Mouse (Mus musculus) midbrain, embryonic 11.5 days (tissue): Measurements from ENCODE around the gene Krtap28-13. TPM values are rescaled to one million over a fixed set of nuclear protein-coding genes. Genes with fewer than 3 reads are reported as not detected.

Experiments
- ATAC-seq: fragments of 200-750 bp; cut with Nextera tagmentation; 2 replicates; pipeline ENCODE4 v1.8.0; 2017; ENCODE audit warnings: moderate TSS enrichment, moderate library complexity; ENCODE audit not compliant: low FRiP score
- DNase-seq: peaks from one replicate; pipeline ENCODE4 v3.0.0; 2015; ENCODE audit warnings: low spot score; ENCODE audit errors: missing footprints
- H3K27ac ChIP-seq: fragments of 300-500 bp; sonication (generic); 2 replicates; pipeline ENCODE4 v1.5.1; 2014; ENCODE audit warnings: low read depth, low read length
- H3K27me3 ChIP-seq: fragments of 300-500 bp; sonication (generic); 2 replicates; pipeline ENCODE4 v1.6.1; 2014; ENCODE audit warnings: mild to moderate bottlenecking, low read length, moderate library complexity, mixed read lengths; ENCODE audit not compliant: control insufficient read depth, insufficient read depth
- H3K36me3 ChIP-seq: fragments of 300-500 bp; sonication (generic); 2 replicates; pipeline ENCODE4 v1.6.1; 2014; ENCODE audit warnings: mild to moderate bottlenecking, low read length, moderate library complexity, mixed read lengths; ENCODE audit not compliant: control insufficient read depth, insufficient read depth
- H3K4me1 ChIP-seq: fragments of 300-500 bp; sonication (generic); 2 replicates; pipeline ENCODE4 v1.6.1; 2014; ENCODE audit warnings: low read length; ENCODE audit not compliant: control insufficient read depth, insufficient read depth
- H3K4me2 ChIP-seq: fragments of 300-500 bp; sonication (generic); 2 replicates; pipeline ENCODE4 v1.6.1; 2014; ENCODE audit warnings: mild to moderate bottlenecking, moderate library complexity
- H3K4me3 ChIP-seq: fragments of 300-500 bp; sonication (generic); 2 replicates; pipeline ENCODE4 v1.5.1; 2014; ENCODE audit warnings: low read depth, low read length
- H3K9ac ChIP-seq: fragments of 300-500 bp; sonication (generic); 2 replicates; pipeline ENCODE4 v1.6.1; 2014; ENCODE audit warnings: low read length
- H3K9me3 ChIP-seq: fragments of 300-500 bp; sonication (generic); 2 replicates; pipeline ENCODE4 v1.6.1; 2016; ENCODE audit warnings: low read length; ENCODE audit not compliant: control insufficient read depth
- WGBS: fragments of 180-500 bp; shearing (Covaris S2); extraction: QIAGEN DNeasy Blood & Tissue Kit; methylation state at CpG from one replicate; pipeline ENCODE4 v1.1.7; 2014; 5-methylcytosine and 5-hydroxymethylcytosine counted together
- polyA plus RNA-seq: library from polyadenylated mRNA; unstranded; fragments of >200 nt; fragmentation: Nextera tagmentation; extraction: Ambion mirVana; gene quantifications from 2 replicates; pipeline ENCODE4 v1.2.1, GENCODE M21; 2014

Krtap28-13 gene
- polyA plus RNA-seq, 1 experiment from 2014 or later, result not detected

DNA sequence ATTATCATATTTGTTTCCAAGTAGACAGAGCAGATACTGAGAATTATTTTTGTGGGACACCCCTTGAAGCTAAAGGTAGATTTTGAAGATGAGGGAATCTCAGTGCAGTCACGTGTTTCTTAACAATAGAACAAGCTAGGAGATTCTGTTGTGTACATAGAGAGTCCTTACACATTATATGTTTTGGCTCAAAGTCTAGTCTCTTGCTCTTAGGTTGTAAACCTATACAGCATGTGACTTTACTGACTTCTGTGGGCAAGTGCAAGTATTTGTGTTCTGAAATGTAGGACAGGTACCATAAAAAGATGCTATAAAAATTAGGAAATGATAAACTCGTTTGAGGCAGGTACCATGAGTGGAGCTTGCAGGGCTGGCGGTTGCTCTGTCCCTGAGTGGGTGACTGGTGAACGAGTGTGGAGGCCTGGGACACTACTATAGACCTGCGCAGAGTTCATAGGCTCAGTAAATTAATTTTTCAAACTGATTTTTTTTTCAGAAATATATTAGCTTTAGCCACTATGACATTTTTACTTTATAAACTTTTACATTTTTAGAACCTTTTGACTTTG, 46.8 kb downstream of the Krtap28-13 start:
- no peak overlapping the region for H3K4me2 ChIP-seq
- no peak overlapping the region for H3K9ac ChIP-seq
- DNase-seq (no peak), ATAC-seq (no peak)
- H3K27me3 ChIP-seq, result no peaks in the 10 kb centered on the region
- no peaks in the 10 kb centered on the region for H3K4me1 ChIP-seq
- H3K9me3 ChIP-seq, result no peaks in the 10 kb centered on the region
- 86% methylated on average over 5 of the region's 5 CpGs for WGBS
- no peak overlapping the region for H3K4me3 ChIP-seq
- no peaks in the 10 kb centered on the region for H3K36me3 ChIP-seq
- H3K27ac ChIP-seq, result no peak overlapping the region

DNA sequence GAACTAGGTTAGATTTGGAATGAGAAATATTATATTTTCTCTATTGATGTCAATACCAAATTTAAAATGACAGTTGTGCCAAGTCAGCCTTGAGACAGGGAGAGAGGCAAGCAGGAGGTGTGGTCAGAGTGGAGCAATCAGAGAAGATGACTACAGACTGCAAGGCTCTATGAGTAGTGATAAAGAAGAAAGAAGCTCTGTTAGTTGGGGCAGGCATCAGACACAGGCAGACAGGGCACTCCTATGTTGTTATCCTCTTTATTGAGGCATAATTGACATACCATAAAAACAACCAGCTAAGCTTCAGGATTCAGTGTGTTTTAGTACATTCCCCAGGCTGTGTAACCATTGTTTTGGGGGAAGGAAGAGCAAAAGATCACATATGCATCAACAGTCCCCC, 50.3 kb downstream of the Krtap28-13 start:
- no peak for ATAC-seq
- DNase-seq, result no peak
- H3K27me3 ChIP-seq, result no peaks in the 10 kb centered on the region
- H3K9me3 ChIP-seq, result no peaks in the 10 kb centered on the region
- no peaks in the 10 kb centered on the region for H3K36me3 ChIP-seq
- H3K4me1 ChIP-seq, result no peaks in the 10 kb centered on the region
- no peak overlapping the region for H3K9ac ChIP-seq
- no peak overlapping the region for H3K27ac ChIP-seq
- no peak overlapping the region for H3K4me2 ChIP-seq
- no peak overlapping the region for H3K4me3 ChIP-seq

Other genes starting within 250 kb of the Krtap28-13 start
- 48.7 and 49.3 TPM in 2 replicates for gene Agfg1, start 221.4 kb upstream of the Krtap28-13 start, polyA plus RNA-seq
- 0.23 TPM in 1 of 2 replicates, not detected in the other for gene A030005L19Rik, start 147.6 kb upstream of the Krtap28-13 start, polyA plus RNA-seq
- gene A030014E15Rik, start 136.0 kb upstream of the Krtap28-13 start, polyA plus RNA-seq, result not detected in 2 replicates
- gene Gm6217, start 129.5 kb upstream of the Krtap28-13 start, polyA plus RNA-seq, result not detected in 2 replicates
- not detected in 2 replicates for gene A030003K21Rik, start 117.5 kb upstream of the Krtap28-13 start, polyA plus RNA-seq
- gene Gm7544, start 104.9 kb upstream of the Krtap28-13 start, polyA plus RNA-seq, result not detected in 2 replicates
- gene Gm47955, start 100.6 kb upstream of the Krtap28-13 start, polyA plus RNA-seq, result not detected in 2 replicates
- not detected in 2 replicates for gene Gm47959, start 60.4 kb upstream of the Krtap28-13 start, polyA plus RNA-seq
- 0.33 and 0.83 TPM in 2 replicates for gene Slc19a3, start 22.5 kb upstream of the Krtap28-13 start, polyA plus RNA-seq
- not detected in 2 replicates for gene Krtap28-10, start 18.4 kb upstream of the Krtap28-13 start, polyA plus RNA-seq
- not detected in 2 replicates for gene Gm47969, start 16.0 kb upstream of the Krtap28-13 start, polyA plus RNA-seq
- not detected in 2 replicates for gene A030005K14Rik, start 1.6 kb upstream of the Krtap28-13 start, polyA plus RNA-seq
- gene Ccl20, start 55.8 kb downstream of the Krtap28-13 start, polyA plus RNA-seq, result not detected in 2 replicates
- gene Daw1, start 98.8 kb downstream of the Krtap28-13 start, polyA plus RNA-seq, result 0.40 TPM in 1 of 2 replicates, not detected in the other